Mouse (Mus musculus) midbrain, embryonic 13.5 days (tissue): ENCODE results near the gene Epor. TPM values are rescaled to one million over a fixed set of nuclear protein-coding genes. Genes with fewer than 3 reads are reported as not detected.

Source experiments
- ATAC-seq: fragments of 200-750 bp; cut with Nextera tagmentation; 2 replicates; pipeline ENCODE4 v1.8.0; 2017; ENCODE audit warnings: mild to moderate bottlenecking, moderate TSS enrichment, moderate library complexity
- H3K27ac ChIP-seq: fragments of 300-500 bp; sonication (generic); 2 replicates; pipeline ENCODE4 v1.5.1; 2015; ENCODE audit warnings: inconsistent platforms, mild to moderate bottlenecking, moderate library complexity
- H3K27me3 ChIP-seq: fragments of 300-500 bp; sonication (generic); 2 replicates; pipeline ENCODE4 v1.6.1; 2015; ENCODE audit warnings: mild to moderate bottlenecking, inconsistent platforms
- H3K36me3 ChIP-seq: fragments of 300-500 bp; sonication (generic); 2 replicates; pipeline ENCODE4 v1.6.1; 2015; ENCODE audit warnings: mild to moderate bottlenecking, inconsistent platforms
- H3K4me1 ChIP-seq: fragments of 300-500 bp; sonication (generic); replicated peaks from 2 replicates; pipeline ENCODE4 v1.6.1; 2015; ENCODE audit warnings: inconsistent platforms
- H3K4me2 ChIP-seq: fragments of 300-500 bp; sonication (generic); replicated peaks from 2 replicates; pipeline ENCODE4 v1.6.1; 2015; ENCODE audit warnings: moderate library complexity, mild to moderate bottlenecking, inconsistent platforms
- H3K4me3 ChIP-seq: fragments of 300-500 bp; sonication (generic); replicated peaks from 2 replicates; pipeline ENCODE4 v1.5.1; 2015; ENCODE audit warnings: mild to moderate bottlenecking, inconsistent platforms
- H3K9ac ChIP-seq: fragments of 300-500 bp; sonication (generic); replicated peaks from 2 replicates; pipeline ENCODE4 v1.6.1; 2015; ENCODE audit warnings: mild to moderate bottlenecking, inconsistent platforms
- H3K9me3 ChIP-seq: fragments of 300-500 bp; sonication (generic); 2 replicates; pipeline ENCODE4 v1.6.1; 2016; ENCODE audit warnings: mild to moderate bottlenecking, inconsistent platforms
- WGBS: fragments of 180-500 bp; shearing (Covaris S2); methylation state at CpG from one replicate; pipeline ENCODE4 v1.1.7; 2015; 5-methylcytosine and 5-hydroxymethylcytosine counted together
- polyA plus RNA-seq: library from polyadenylated mRNA; unstranded; fragments of >200 nt; fragmentation: Nextera tagmentation; extraction: Ambion mirVana; gene quantifications from 2 replicates; pipeline ENCODE4 v1.2.1, GENCODE M21; 2015

The Epor gene
- polyA plus RNA-seq, 1 experiment from 2014 or later = 2.5 TPM

GRCm38 (mm10) chr9:21988421-21989101 is 25.3 kb upstream of the Epor start:
- ATAC-seq = peak; percentile 37
- Histone ChIP-seq H3K4me3 (peak overlapping the region; percentile 36), H3K9me3 (no peaks in the 10 kb centered on the region), H3K27ac (no peak overlapping the region), H3K4me1 (peaks cover 34% of the 10 kb centered on the region), H3K27me3 (peaks cover 81% of the 10 kb centered on the region), H3K9ac (peak overlapping the region; percentile 54; the same call in 1 of the 2 replicates), H3K4me2 (peak overlapping the region; percentile 60), H3K36me3 (no peaks in the 10 kb centered on the region; the same call in 1 of the 2 replicates)
- WGBS = 1% methylated on average over 31 of the region's 32 CpGs

GRCm38 (mm10) chr9:21987592-21988342 is 24.5 kb upstream of the Epor start:
- Histone ChIP-seq H3K27me3 (peaks cover 79% of the 10 kb centered on the region), H3K4me3 (peak overlapping the region; percentile 36; the same call in 1 of the 2 replicates), H3K9me3 (no peaks in the 10 kb centered on the region), H3K4me2 (peak overlapping the region; percentile 60), H3K36me3 (no peaks in the 10 kb centered on the region; the same call in 1 of the 2 replicates), H3K9ac (no peak overlapping the region; the same call in 1 of the 2 replicates), H3K27ac (no peak overlapping the region), H3K4me1 (peaks cover 34% of the 10 kb centered on the region)
- WGBS = 9% methylated on average over 36 of the region's 36 CpGs
- no peak for ATAC-seq

DNA sequence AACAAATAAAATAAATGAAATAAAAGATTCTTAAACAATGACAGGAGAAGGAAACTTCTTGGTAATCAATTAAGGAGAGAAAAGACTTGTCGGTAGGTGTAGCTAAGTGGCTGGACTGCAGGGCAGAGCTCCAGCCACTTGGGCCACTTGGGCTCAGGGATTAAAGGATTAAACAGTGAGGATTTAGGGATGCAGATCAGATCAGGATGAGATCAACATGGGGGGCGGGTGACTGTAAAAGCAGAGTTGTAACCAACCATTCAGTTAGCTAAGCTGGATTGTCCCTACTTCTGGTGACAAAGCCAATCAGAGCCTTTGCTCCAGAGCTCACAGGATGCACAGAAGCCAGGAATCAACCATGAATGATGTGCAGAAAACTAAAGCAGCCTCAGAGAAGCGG is 20.6 kb upstream of the Epor start:
- Histone ChIP-seq H3K9me3 (no peaks in the 10 kb centered on the region), H3K9ac (no peak overlapping the region), H3K27ac (no peak overlapping the region), H3K36me3 (no peaks in the 10 kb centered on the region), H3K4me1 (peaks cover 21% of the 10 kb centered on the region), H3K4me3 (no peak overlapping the region), H3K4me2 (no peak overlapping the region), H3K27me3 (peaks cover 40% of the 10 kb centered on the region)
- 9% methylated on average over 3 of the region's 3 CpGs for WGBS
- ATAC-seq = no peak

DNA sequence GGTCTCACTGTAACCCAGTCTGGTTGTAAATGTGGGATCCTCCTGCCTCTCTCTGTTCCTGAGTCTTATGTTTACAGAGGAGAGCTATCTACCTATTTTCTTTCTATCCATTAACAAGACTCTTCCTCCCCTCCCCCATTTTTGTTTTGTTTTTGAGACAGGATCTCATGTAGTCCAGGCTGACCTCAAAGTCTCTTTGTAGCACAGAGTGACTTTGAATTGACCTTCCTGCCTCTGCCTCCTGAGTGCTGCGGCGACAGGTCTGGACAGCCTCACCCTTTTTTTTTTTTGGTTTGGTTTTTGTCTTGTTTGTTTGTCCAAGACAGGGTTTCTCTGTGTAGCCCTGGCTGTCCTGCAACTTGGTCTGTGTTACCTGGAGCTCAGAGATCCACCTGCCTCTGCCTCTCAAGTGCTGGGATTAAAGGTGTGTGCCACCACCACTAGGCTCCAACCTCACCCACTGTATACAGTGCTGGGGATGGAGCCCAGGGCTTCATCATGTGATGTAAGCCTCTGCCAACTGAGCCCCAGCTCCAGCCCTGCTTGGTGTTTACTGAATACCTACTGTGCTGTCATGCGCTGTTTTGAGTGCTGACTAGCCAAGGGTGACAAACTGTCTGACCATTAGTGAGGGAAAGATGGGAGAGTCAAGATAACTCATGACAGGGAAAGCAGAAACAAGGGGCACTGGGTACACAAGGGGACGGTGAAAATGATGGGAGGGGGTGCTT is 15.3 kb upstream of the Epor start:
- H3K27ac ChIP-seq = no peak overlapping the region

DNA sequence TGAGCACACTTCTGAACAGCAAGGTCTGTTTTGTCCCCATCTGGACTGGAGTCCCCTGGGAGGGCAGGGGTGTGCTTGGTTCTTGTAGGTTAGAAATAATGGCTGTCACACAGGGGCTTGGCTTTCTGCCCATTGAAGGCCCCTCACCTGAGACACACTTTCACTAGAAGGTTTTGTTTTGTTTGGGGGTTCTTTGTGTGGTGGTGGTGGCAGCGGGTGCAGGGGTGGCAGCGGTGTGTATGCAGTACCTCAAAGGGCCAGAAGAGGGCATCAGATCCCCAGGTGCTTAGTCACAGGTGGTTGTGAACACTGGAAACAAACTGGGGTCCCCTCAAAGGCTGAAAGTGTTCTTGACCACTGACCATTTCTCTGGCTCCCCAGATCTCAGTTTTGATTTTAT is 14.7 kb upstream of the Epor start:
- no peaks in the 10 kb centered on the region for H3K27me3 ChIP-seq
- no peak overlapping the region for H3K9ac ChIP-seq
- 18% methylated on average over 2 of the region's 2 CpGs for WGBS
- no peaks in the 10 kb centered on the region for H3K9me3 ChIP-seq
- no peak overlapping the region for H3K4me2 ChIP-seq
- no peaks in the 10 kb centered on the region for H3K4me1 ChIP-seq
- H3K4me3 ChIP-seq = no peak overlapping the region
- no peak overlapping the region for H3K27ac ChIP-seq
- ATAC-seq = no peak
- no peaks in the 10 kb centered on the region for H3K36me3 ChIP-seq

More for the DNA sequence above, 15.3 kb upstream of the Epor start:
- no peak for ATAC-seq
- H3K4me1 ChIP-seq = 0 out of 2 replicates have a peak, but pooled peaks cover under 1% of the 10 kb centered on the region
- H3K4me3 ChIP-seq = no peak overlapping the region
- no peak overlapping the region for H3K9ac ChIP-seq
- no peak overlapping the region for H3K4me2 ChIP-seq
- no peaks in the 10 kb centered on the region for H3K36me3 ChIP-seq
- WGBS = 96% methylated on average over 4 of the region's 4 CpGs
- H3K27me3 ChIP-seq = 0 out of 2 replicates have a peak, but pooled peaks cover under 1% of the 10 kb centered on the region
- H3K9me3 ChIP-seq = no peaks in the 10 kb centered on the region

- Histone ChIP-seq H3K9me3 (no peaks in the 10 kb centered on the region), H3K4me2 (no peak overlapping the region), H3K27me3 (no peaks in the 10 kb centered on the region), H3K4me1 (no peaks in the 10 kb centered on the region), H3K4me3 (no peak overlapping the region), H3K27ac (no peak overlapping the region), H3K9ac (no peak overlapping the region), H3K36me3 (no peaks in the 10 kb centered on the region)
- WGBS = 89% methylated on average over 5 of the region's 5 CpGs
- ATAC-seq = no peak
Observed at GRCm38 (mm10) chr9:21977331-21977730, 14.0 kb upstream of the Epor start.

- Histone ChIP-seq H3K27me3 (no peaks in the 10 kb centered on the region), H3K4me3 (no peak overlapping the region), H3K4me2 (no peak overlapping the region), H3K36me3 (no peaks in the 10 kb centered on the region), H3K9ac (no peak overlapping the region), H3K4me1 (no peaks in the 10 kb centered on the region), H3K9me3 (no peaks in the 10 kb centered on the region), H3K27ac (no peak overlapping the region)
- no peak for ATAC-seq
- 90% methylated on average over 10 of the region's 10 CpGs for WGBS
Observed at GRCm38 (mm10) chr9:21976626-21977175, 13.4 kb upstream of the Epor start.

DNA sequence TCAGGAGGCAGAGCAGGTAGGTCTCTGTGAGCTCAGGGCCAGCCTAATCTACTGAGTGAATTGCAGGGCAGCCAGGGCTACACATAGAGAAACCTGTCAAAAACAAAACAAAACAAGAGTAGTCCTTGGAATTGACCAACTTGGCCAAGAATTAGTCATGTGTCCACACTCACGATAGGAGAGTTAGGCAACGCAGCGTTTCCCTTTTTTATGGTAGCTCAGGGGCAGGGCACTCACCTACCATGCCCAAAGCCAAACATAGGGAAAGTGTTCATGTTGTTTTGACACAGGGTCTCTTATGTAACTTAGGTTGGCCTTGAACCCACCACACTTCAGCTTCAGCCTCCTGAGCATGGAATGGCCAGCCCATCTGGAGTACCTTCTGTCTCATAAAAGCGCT is 6.0 kb upstream of the Epor start:
- Histone ChIP-seq H3K36me3 (no peaks in the 10 kb centered on the region), H3K27me3 (0 out of 2 replicates have a peak, but pooled peaks cover under 1% of the 10 kb centered on the region), H3K27ac (no peak overlapping the region), H3K4me1 (no peaks in the 10 kb centered on the region), H3K4me3 (no peak overlapping the region), H3K9me3 (no peaks in the 10 kb centered on the region), H3K9ac (no peak overlapping the region), H3K4me2 (no peak overlapping the region)
- ATAC-seq = no peak
- 93% methylated on average over 4 of the region's 4 CpGs for WGBS

DNA sequence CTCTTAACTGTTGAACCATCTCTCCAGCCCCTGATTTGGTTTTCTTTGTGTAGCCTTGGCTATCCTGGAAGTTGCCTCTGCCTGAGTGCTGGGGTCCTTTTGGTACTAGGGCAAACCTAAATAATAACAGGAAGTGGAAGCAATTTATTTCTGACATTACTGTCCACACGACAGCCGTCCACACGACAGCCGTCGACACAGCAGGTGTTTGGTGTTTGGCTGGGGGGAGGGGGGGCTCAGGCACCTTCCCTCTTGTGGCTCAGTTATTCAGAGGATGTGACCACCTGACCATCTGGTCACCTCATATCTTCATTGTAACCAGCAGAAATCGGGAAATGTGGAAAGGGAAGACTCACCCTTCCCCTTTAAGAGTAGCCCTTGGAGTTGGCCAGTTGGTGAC is 5.6 kb upstream of the Epor start:
- no peak for ATAC-seq
- Histone ChIP-seq H3K27me3 (peaks cover 4% of the 10 kb centered on the region; the same call in 1 of the 2 replicates), H3K9ac (no peak overlapping the region), H3K4me3 (no peak overlapping the region), H3K4me1 (no peaks in the 10 kb centered on the region), H3K4me2 (no peak overlapping the region), H3K36me3 (no peaks in the 10 kb centered on the region), H3K27ac (no peak overlapping the region), H3K9me3 (no peaks in the 10 kb centered on the region)
- WGBS = 82% methylated on average over 6 of the region's 6 CpGs

GRCm38 (mm10) chr9:21962416-21963059 is 768 bp downstream of the Epor start:
- Histone ChIP-seq H3K4me3 (peak overlapping the region; percentile 39), H3K9me3 (no peaks in the 10 kb centered on the region), H3K27me3 (peaks cover 55% of the 10 kb centered on the region), H3K27ac (no peak overlapping the region), H3K4me1 (peaks cover 24% of the 10 kb centered on the region), H3K9ac (peak overlapping the region; percentile 33; the same call in 1 of the 2 replicates), H3K36me3 (0 out of 2 replicates have a peak, but pooled peaks cover 4% of the 10 kb centered on the region), H3K4me2 (peak overlapping the region; percentile 60)
- peak; percentile 76 for ATAC-seq
- 4% methylated on average over 34 of the region's 34 CpGs for WGBS

DNA sequence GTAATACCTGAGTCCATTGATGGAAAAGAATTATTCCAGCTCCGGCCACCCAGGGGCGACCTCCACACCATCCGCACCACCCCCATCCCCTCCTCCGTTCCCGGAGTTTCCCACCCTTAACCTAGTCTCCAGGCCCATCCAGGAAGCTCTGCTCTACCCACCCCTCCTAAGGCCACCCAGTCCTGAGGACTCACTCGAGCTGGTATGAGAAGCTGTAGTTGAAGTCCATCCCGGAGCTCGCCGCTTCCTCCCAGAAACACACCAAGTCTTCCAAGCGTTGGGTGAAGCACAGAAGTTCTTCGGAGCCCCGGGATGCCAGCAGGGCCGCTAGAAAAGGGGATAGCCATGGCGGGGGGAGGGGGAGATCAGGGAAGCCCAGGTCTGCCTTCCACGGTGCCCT is 1.3 kb downstream of the Epor start:
- ATAC-seq = peak; percentile 53
- Histone ChIP-seq H3K27ac (no peak overlapping the region), H3K9ac (peak overlapping the region; percentile 33), H3K4me1 (peaks cover 24% of the 10 kb centered on the region), H3K4me2 (peak overlapping the region; percentile 60), H3K27me3 (peaks cover 55% of the 10 kb centered on the region), H3K36me3 (0 out of 2 replicates have a peak, but pooled peaks cover 4% of the 10 kb centered on the region), H3K9me3 (no peaks in the 10 kb centered on the region), H3K4me3 (peak overlapping the region; percentile 39)
- 1% methylated on average over 15 of the region's 15 CpGs for WGBS
